Comparison of ENCODE assay signal across 8 mouse cellular contexts in the genomic region with DNA sequence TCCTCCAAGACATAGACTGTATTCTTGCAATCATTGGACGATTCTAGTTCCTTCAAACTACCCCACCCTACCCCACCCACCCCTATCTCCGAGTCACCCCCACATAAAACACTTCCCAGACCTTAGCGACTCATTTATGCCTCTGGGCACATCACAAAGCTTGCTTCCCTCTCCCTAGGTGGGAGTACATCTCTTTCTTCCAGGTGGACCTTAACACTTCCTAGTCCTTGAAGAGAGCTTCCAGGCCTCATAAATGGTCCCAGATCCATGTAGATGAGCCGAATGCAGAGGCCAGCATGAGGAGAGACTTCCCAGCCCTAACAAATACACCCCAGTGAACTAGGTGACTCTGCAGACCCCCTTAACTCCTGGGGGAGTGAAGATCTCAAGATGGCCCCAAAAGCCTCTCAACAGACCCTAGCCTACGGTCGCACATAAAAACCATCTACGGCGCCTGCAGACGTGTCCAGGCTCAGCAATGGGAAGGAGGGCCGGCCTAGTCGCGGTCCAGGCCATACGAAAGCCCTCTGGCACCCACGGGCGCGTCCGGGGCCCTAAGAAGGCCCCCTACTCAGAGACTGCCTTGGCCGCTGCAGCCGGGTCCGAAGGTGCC. TPM values are rescaled to one million over a fixed set of nuclear protein-coding genes. Genes with fewer than 3 reads are reported as not detected.
DNase-seq lines count a peak whose midpoint lies in the region; ATAC-seq and TF ChIP-seq lines count a peak whose summit lies in the region.

No protein-coding gene starts in this region.

- TF ChIP-seq CTCF in spleen, adult 2 months (IDR thresholded peaks at IDR 0.05; ENCODE audit: extremely low read depth, insufficient read depth, insufficient read length, insufficient replicate concordance) = no peak

- H3K9me3 ChIP-seq in stomach, embryonic 15.5 days = no peaks in the 10 kb centered on the region

- H3K4me3 ChIP-seq in spleen, adult 2 months (ENCODE audit: extremely low read depth, insufficient read depth, insufficient read length) = peak overlapping the region; percentile 81
- peak overlapping the region; percentile 87 for H3K4me3 ChIP-seq in stomach, embryonic 15.5 days (replicated peaks)

- H3K27me3 ChIP-seq in spleen, adult 2 months (ENCODE audit: control insufficient read depth, insufficient read depth, low read length) = no peaks in the 10 kb centered on the region
- no peaks in the 10 kb centered on the region for H3K27me3 ChIP-seq in stomach, embryonic 15.5 days (replicated peaks)

- peak; percentile 21; the same call in 1 of the 2 replicates for ATAC-seq in cerebellum, adult (ENCODE audit: insufficient number of reproducible peaks, low FRiP score, low TSS enrichment)
- no peak for ATAC-seq in stomach, embryonic 15.5 days (ENCODE audit: insufficient read depth, low FRiP score, low read depth)

- WGBS in spleen, adult 2 months = 1% methylated on average over 20 of the region's 20 CpGs
- WGBS in stomach, embryonic 15.5 days = under 1% methylated on average over 20 of the region's 20 CpGs

- no peak for DNase-seq in cerebellum, postnatal 4 days (ENCODE audit: low spot score in 2 of 2)
- DNase-seq in spleen, adult 2 months (ENCODE audit: low read depth in 1 of 2, low spot score in 2 of 2) = no peak
- no peak for DNase-seq in spleen, postnatal 4 days (ENCODE audit: low spot score in 2 of 2)
- DNase-seq in liver = peak; percentile 49
- DNase-seq in right cerebral cortex, adult 2 months (ENCODE audit: low spot score in 2 of 2) = no peak
- no peak for DNase-seq in layer of hippocampus, postnatal 36 days

- peaks cover 13% of the 10 kb centered on the region; the same call in 1 of the 2 replicates for H3K4me1 ChIP-seq in spleen, adult 2 months (ENCODE audit: control insufficient read depth, insufficient read depth, insufficient read length)
- peaks cover 27% of the 10 kb centered on the region for H3K4me1 ChIP-seq in stomach, embryonic 15.5 days

- peak overlapping the region; percentile 88 for H3K9ac ChIP-seq in stomach, embryonic 15.5 days

- H3K27ac ChIP-seq in spleen, adult 2 months (ENCODE audit: insufficient read depth, low read length) = peak overlapping the region; percentile 68
- peak overlapping the region; percentile 100 for H3K27ac ChIP-seq in stomach, embryonic 15.5 days

- peak overlapping the region; percentile 90 for H3K4me2 ChIP-seq in stomach, embryonic 15.5 days

- TF ChIP-seq POLR2A in spleen, adult 2 months (IDR thresholded peaks at IDR 0.05; ENCODE audit: low read depth, low read length) = no peak

- H3K36me3 ChIP-seq in spleen, adult 2 months (ENCODE audit: control insufficient read depth, insufficient read depth, low read length) = peaks cover 10% of the 10 kb centered on the region
- H3K36me3 ChIP-seq in stomach, embryonic 15.5 days = peaks cover 28% of the 10 kb centered on the region

RNA-seq across cellular contexts. Expression of gene Scaf1, which starts 0.7 kb away (rescaled TPM):
- polyA plus RNA-seq in spleen, adult 2 months (2012; rRNA removed) = 59.0 and 65.4 TPM in 2 replicates
- 32.4 and 39.3 TPM in 2 replicates for polyA plus RNA-seq in stomach, embryonic 15.5 days (2015; fragmentation: Nextera tagmentation; extraction: Ambion mirVana)
- 100 to 1,000 TPM; 149 to 155 TPM for total RNA-seq in layer of hippocampus, postnatal 36 days (2021)

RNA-seq across cellular contexts. Expression of gene Rras, which starts 2.3 kb away (rescaled TPM):
- polyA plus RNA-seq in spleen, adult 2 months (2012; rRNA removed) = 55.1 and 65.1 TPM in 2 replicates
- polyA plus RNA-seq in stomach, embryonic 15.5 days (2015; fragmentation: Nextera tagmentation; extraction: Ambion mirVana) = 58.0 and 59.8 TPM in 2 replicates
- total RNA-seq in layer of hippocampus, postnatal 36 days (2021) = 1 to 10 TPM; 9.7 TPM

RNA-seq across cellular contexts. Expression of gene Bcl2l12, which starts 16.9 kb away (rescaled TPM):
- polyA plus RNA-seq in spleen, adult 2 months (2012; rRNA removed) = 33.2 and 38.5 TPM in 2 replicates
- polyA plus RNA-seq in stomach, embryonic 15.5 days (2015; fragmentation: Nextera tagmentation; extraction: Ambion mirVana) = 47.3 and 47.7 TPM in 2 replicates
- total RNA-seq in layer of hippocampus, postnatal 36 days (2021) = 1 to 10 TPM; 3.0 to 4.1 TPM

RNA-seq across cellular contexts. Expression of gene Irf3, which starts 18.0 kb away (rescaled TPM):
- 134 and 147 TPM in 2 replicates for polyA plus RNA-seq in spleen, adult 2 months (2012; rRNA removed)
- 89.5 and 94.4 TPM in 2 replicates for polyA plus RNA-seq in stomach, embryonic 15.5 days (2015; fragmentation: Nextera tagmentation; extraction: Ambion mirVana)
- total RNA-seq in layer of hippocampus, postnatal 36 days (2021) = 10 to 100 TPM; 45.9 to 51.0 TPM

RNA-seq across cellular contexts. Expression of gene Prmt1, which starts 29.1 kb away (rescaled TPM):
- 109 and 112 TPM in 2 replicates for polyA plus RNA-seq in spleen, adult 2 months (2012; rRNA removed)
- polyA plus RNA-seq in stomach, embryonic 15.5 days (2015; fragmentation: Nextera tagmentation; extraction: Ambion mirVana) = 396 and 430 TPM in 2 replicates
- total RNA-seq in layer of hippocampus, postnatal 36 days (2021) = 100 to 1,000 TPM; 155 to 168 TPM
